Mouse (Mus musculus) C2C12 (cell line): ENCODE results near the gene Iqck. TPM values are rescaled to one million over a fixed set of nuclear protein-coding genes. Genes with fewer than 3 reads are reported as not detected.

Experiments used
- H3K27me3 ChIP-seq: one replicate; pipeline ENCODE4 v1.6.1; 2011; ENCODE audit not compliant: control insufficient read depth, insufficient read depth, insufficient read length
- H3K36me3 ChIP-seq: one replicate; pipeline ENCODE4 v1.6.1; 2011; ENCODE audit not compliant: control insufficient read depth, insufficient read depth
- H3K4me3 ChIP-seq: one replicate; pipeline ENCODE4 v1.5.1; 2011; ENCODE audit warnings: mild to moderate bottlenecking, control low read depth; ENCODE audit not compliant: poor library complexity, insufficient read depth, severe bottlenecking
- H3K79me2 ChIP-seq: one replicate; pipeline ENCODE4 v1.6.1; 2011; ENCODE audit not compliant: control insufficient read depth, insufficient read depth
- H3K79me3 ChIP-seq: one replicate; pipeline ENCODE4 v1.6.1; 2011; ENCODE audit warnings: low read depth, control low read depth
- H3ac ChIP-seq: one replicate; pipeline ENCODE3; 2011; ENCODE audit warnings: low read depth; ENCODE audit not compliant: control insufficient read depth, insufficient read length
- CEBPB ChIP-seq: IDR thresholded peaks from one replicate; pipeline ENCODE4 v1.6.1; 2011; ENCODE audit warnings: low read depth, mild to moderate bottlenecking, control low read depth, moderate library complexity
- CTCF ChIP-seq: IDR thresholded peaks from one replicate; pipeline ENCODE4 v1.5.1; 2011; ENCODE audit not compliant: control insufficient read depth, insufficient read depth, insufficient read length
- FOSL1 ChIP-seq: IDR thresholded peaks from one replicate; pipeline ENCODE4 v1.8.0; 2011; ENCODE audit warnings: mild to moderate bottlenecking, low read length; ENCODE audit not compliant: poor library complexity, insufficient read depth, severe bottlenecking
- MAX ChIP-seq: IDR thresholded peaks from one replicate; pipeline ENCODE4 v1.6.1; 2011; ENCODE audit warnings: mild to moderate bottlenecking, control low read depth
- MYOD1 ChIP-seq: IDR thresholded peaks from one replicate; pipeline ENCODE4 v1.6.1; 2011; ENCODE audit warnings: low read depth; ENCODE audit not compliant: control insufficient read depth, insufficient read length
- MYOG ChIP-seq: IDR thresholded peaks from one replicate; pipeline ENCODE4 v1.6.1; 2011; ENCODE audit not compliant: control insufficient read depth, insufficient read length; ENCODE audit errors: extremely low read depth
- USF1 ChIP-seq: IDR thresholded peaks from one replicate; pipeline ENCODE4 v1.6.1; 2011; ENCODE audit warnings: low read depth, mild to moderate bottlenecking, control low read depth, moderate library complexity
- polyA plus RNA-seq: library from polyadenylated mRNA; unstranded; fragments of >200 nt; fragmentation: generic; extraction: Trizol; gene quantifications from one replicate; pipeline ENCODE4 v1.2.1, GENCODE M21; 2012; ENCODE audit warnings: missing spikeins

Gene Iqck
- polyA plus RNA-seq, 1 experiment = 0.53 TPM

GRCm38 (mm10) chr7:118827975-118828416 lies 27.6 kb upstream of the Iqck start:
- H3K27me3 ChIP-seq = no peaks in the 10 kb centered on the region
- no peaks in the 10 kb centered on the region for H3K36me3 ChIP-seq
- H3K4me3 ChIP-seq = no peak overlapping the region
- no peaks in the 10 kb centered on the region for H3K79me2 ChIP-seq
- H3ac ChIP-seq = no peak overlapping the region
- TF ChIP-seq FOSL1 (no peak), CEBPB (peak; percentile 82), MYOG (no peak), MAX (no peak), USF1 (no peak), MYOD1 (peak; percentile 13), CTCF (no peak)
- no peaks in the 10 kb centered on the region for H3K79me3 ChIP-seq

GRCm38 (mm10) chr7:118837901-118838300 lies 17.7 kb upstream of the Iqck start:
- Histone ChIP-seq H3K79me3 (no peaks in the 10 kb centered on the region), H3K27me3 (no peaks in the 10 kb centered on the region), H3ac (no peak overlapping the region), H3K36me3 (peaks cover 15% of the 10 kb centered on the region), H3K4me3 (no peak overlapping the region), H3K79me2 (no peaks in the 10 kb centered on the region)
- no peak for TF ChIP-seq FOSL1
- TF ChIP-seq CTCF = no peak
- TF ChIP-seq MAX = no peak
- TF ChIP-seq CEBPB = no peak
- TF ChIP-seq USF1 = no peak
- TF ChIP-seq MYOD1 = no peak
- no peak for TF ChIP-seq MYOG

GRCm38 (mm10) chr7:118841030-118841745 lies 14.4 kb upstream of the Iqck start:
- Histone ChIP-seq H3ac (no peak overlapping the region), H3K79me2 (no peaks in the 10 kb centered on the region), H3K27me3 (no peaks in the 10 kb centered on the region), H3K4me3 (no peak overlapping the region), H3K36me3 (peaks cover 38% of the 10 kb centered on the region), H3K79me3 (no peaks in the 10 kb centered on the region)
- TF ChIP-seq FOSL1 (no peak), CEBPB (no peak), CTCF (no peak), USF1 (no peak), MYOG (no peak), MAX (no peak), MYOD1 (no peak)

GRCm38 (mm10) chr7:118841796-118842195 lies 13.8 kb upstream of the Iqck start:
- H3K4me3 ChIP-seq = no peak overlapping the region
- H3K79me2 ChIP-seq = no peaks in the 10 kb centered on the region
- no peak for TF ChIP-seq FOSL1
- TF ChIP-seq MAX = no peak
- TF ChIP-seq MYOD1 = no peak
- no peak for TF ChIP-seq USF1
- TF ChIP-seq CTCF = no peak
- no peak for TF ChIP-seq CEBPB
- no peak for TF ChIP-seq MYOG
- peaks cover 42% of the 10 kb centered on the region for H3K36me3 ChIP-seq
- H3K27me3 ChIP-seq = no peaks in the 10 kb centered on the region
- H3K79me3 ChIP-seq = no peaks in the 10 kb centered on the region
- no peak overlapping the region for H3ac ChIP-seq

GRCm38 (mm10) chr7:118842938-118843337 lies 12.6 kb upstream of the Iqck start:
- Histone ChIP-seq H3K4me3 (no peak overlapping the region), H3ac (no peak overlapping the region), H3K36me3 (peaks cover 50% of the 10 kb centered on the region), H3K79me3 (no peaks in the 10 kb centered on the region), H3K79me2 (no peaks in the 10 kb centered on the region), H3K27me3 (no peaks in the 10 kb centered on the region)
- TF ChIP-seq CTCF (no peak), FOSL1 (no peak), MYOG (no peak), MAX (no peak)
